Mouse (Mus musculus) gonadal fat pad, adult 2 months (tissue): Measurements from ENCODE around the gene Nfe2. TPM values are rescaled to one million over a fixed set of nuclear protein-coding genes. Genes with fewer than 3 reads are reported as not detected.
A peak's percentile ranks its signal among the peaks of the same experiment; 100 is the strongest.
"Not testable (repeated sequence)": the region's sequence is repeated elsewhere in the genome, so short reads cannot be mapped to it uniquely, and the experiment has no call there.

Experiments used
- DNase-seq: peaks from one replicate; pipeline ENCODE4 v3.0.0-alpha.2; 2012; ENCODE audit warnings: low read depth
- polyA plus RNA-seq: library from polyadenylated mRNA; depleted of rRNA; stranded (reverse); fragments of >200 nt; gene quantifications from 2 replicates; pipeline ENCODE4 v1.2.3, GENCODE M21; 2012

Gene Nfe2
- polyA plus RNA-seq, 1 experiment: 1.8 TPM

GRCm38 (mm10) chr15:103250195-103250740, 7.9 kb downstream of the Nfe2 start:
- no peak for DNase-seq

GRCm38 (mm10) chr15:103249511-103249910, 8.7 kb downstream of the Nfe2 start:
- not testable (repeated sequence) for DNase-seq

DNA sequence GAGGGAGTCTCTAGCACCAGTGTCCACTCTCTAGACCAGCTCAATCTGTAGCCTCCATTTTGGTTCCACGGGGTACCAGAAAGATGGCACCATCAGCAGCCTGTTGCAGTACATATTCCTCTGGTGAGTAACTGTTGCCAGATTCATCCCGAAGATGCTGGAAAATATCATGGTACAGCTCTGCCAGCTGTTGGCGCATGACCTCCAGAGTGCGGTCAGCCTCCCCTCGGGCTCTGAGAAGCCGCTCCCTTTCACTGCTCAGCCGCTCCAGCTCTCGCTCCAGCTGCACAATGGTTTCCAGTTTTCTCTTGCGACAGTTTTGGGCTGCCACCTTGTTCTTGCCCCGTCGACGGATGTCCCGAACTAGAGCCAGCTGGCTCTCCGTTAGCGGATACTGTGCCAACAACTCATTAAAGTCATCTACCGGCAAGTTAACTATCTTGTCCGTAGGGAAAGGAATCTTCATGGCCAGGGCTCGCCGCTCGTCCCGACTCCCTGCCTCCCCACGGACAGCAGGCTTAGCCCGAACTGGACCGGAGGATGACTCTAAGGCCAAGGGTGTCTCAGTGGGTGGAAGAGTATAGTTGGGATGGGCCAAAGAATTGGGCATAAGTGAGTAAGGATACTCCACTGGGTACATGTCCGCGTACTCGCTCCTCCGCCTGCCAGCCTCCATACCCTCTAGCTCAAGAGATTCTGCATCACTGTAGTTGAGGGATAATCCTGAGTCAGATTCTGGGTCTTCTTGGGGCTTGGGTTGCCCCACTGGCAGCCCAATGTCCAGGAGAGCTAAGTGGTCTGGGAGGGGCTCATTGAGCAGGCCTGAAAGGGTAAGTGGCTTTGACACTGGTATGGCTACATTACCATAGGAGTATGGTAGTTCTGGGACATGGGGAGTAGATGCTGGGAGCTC, 9.5 kb downstream of the Nfe2 start:
- DNase-seq: peak; percentile 83

DNA sequence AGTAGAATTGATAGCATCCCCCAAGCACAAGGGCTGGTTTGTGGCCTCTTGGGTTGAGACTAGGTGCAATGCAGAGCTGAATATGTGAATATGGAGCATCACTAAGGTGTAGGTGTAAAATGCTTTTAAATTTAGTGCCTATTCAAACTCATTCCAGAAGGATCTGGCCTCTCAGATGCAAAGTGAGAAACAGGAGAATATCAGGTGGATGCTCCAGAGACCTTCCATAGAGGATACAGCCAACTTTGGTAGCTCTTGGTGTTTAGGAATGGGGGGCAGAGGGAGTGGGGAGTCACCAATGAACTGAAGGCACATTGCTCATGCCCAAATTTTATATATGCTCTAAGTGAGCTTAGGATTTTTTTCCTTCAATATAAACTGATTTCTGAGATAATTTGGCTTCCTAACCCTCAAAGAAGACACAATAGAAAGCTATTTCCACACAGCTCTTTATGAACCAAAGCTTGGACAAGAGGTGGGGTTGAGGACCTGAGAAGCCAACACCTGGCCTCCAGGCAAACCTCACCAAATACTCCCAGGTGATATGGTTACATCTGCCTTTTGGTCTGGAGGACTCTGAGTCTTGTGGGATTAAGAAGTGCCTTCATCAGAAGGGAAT, 10.3 kb downstream of the Nfe2 start:
- DNase-seq: no peak

GRCm38 (mm10) chr15:103247078-103247781, 11.0 kb downstream of the Nfe2 start:
- no peak for DNase-seq

DNA sequence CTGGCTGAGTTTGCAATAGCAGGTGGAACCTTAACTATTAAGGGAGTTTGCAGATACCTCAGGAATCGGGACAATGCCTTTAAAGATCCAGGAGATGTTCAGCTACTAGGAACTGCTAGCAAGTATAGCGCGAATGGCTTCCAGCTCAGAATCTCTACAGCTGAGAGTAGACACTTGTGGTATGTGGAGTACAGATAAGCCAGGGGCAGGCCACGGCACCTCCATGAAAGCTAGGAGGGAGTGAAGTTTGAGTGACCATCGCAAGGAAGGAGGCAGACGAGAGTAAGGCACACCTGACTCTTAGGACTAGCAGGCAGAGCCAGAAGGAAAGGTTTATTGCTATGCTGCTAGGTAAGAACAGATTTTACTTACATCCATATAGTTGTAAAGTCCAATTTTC, 12.6 kb downstream of the Nfe2 start:
- DNase-seq: no peak

- DNase-seq: no peak
These were observed 15.3 kb downstream of the Nfe2 start for GRCm38 (mm10) chr15:103242885-103243284.

- not testable (repeated sequence) for DNase-seq
These were observed 16.9 kb downstream of the Nfe2 start for GRCm38 (mm10) chr15:103241071-103242018.

DNA sequence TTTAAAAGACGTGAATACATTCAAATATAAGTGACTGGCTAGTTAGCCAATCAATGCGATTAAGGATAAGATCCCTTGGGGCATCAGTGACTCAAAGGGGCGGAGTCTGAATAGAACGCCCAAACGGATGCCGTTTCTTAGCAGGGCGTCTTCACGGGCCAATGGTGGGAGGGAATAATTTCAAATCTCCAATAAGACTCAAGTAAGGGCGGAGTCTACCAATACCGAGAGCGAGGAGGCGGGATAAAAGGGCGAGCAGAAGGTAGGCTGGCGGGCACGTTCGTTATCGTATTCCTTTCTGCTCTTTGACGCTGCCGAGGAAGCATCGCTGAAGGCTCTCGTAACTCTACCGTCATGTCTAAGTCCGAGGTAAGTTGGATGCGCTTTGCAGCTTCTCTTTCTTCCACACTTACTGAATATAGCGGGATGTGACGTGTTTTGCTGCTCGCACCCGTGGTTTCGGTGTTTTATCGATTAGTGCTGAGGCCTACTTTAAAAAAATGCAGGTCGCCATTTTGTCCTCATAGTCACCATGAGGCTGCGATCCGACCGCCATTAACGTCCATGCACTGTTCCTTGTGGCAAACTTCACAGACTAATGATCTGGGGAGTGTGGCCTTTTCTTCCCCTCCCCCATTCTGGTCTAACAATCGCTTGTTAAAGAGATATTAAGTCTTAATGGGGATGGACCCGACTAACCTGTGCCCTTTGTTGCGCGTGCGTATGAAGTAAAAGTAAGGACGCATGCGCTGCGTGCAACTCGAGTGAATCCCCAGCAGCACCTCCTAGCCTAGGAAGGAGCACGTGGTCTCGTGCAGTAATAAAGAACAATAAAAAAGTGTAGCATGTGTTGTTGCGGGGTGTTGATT, 17.8 kb downstream of the Nfe2 start, which contains the start of gene Hnrnpa1:
Gene Hnrnpa1, plus strand, starts transcription at position 273 of the 869 bp plus-strand sequence.
- DNase-seq: peak; percentile 90

DNA sequence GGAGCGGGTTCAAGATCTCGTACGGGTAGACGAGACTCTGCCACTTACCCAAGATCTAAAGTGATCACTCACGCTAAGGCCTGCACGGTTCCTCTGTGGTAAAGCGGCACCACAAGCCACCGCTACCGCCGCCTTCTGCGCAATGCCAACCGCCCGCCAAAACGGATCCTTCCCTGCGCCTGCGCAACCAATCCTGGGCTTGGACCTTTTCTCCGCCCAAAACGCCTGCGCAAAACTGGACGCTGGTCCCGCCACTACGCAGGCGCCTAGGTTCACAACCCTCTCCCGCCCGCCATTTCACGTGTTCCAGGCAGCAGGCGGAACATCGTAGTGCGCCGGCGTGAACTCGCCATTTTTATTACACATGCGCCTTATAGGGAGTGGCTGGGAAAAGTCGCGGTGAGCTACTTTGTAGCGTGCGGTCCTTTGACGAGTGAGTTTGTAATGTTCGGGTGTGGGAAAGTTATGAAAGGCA, 18.5 kb downstream of the Nfe2 start, which contains the start of gene Cbx5:
Gene Cbx5, minus strand, starts transcription at position 132 of the 475 bp plus-strand sequence.
- DNase-seq: peak; percentile 66

GRCm38 (mm10) chr15:103239130-103239684, 19.0 kb downstream of the Nfe2 start:
- peak; percentile 74 for DNase-seq

GRCm38 (mm10) chr15:103237295-103237694, 20.9 kb downstream of the Nfe2 start:
- DNase-seq: no peak

- DNase-seq: no peak
These were observed 25.1 kb downstream of the Nfe2 start for GRCm38 (mm10) chr15:103233119-103233518.

GRCm38 (mm10) chr15:103228904-103229303, 29.3 kb downstream of the Nfe2 start:
- DNase-seq: no peak

GRCm38 (mm10) chr15:103227572-103227971, 30.6 kb downstream of the Nfe2 start:
- DNase-seq: no peak

- no peak for DNase-seq
These were observed 31.2 kb downstream of the Nfe2 start for GRCm38 (mm10) chr15:103227022-103227421.

DNA sequence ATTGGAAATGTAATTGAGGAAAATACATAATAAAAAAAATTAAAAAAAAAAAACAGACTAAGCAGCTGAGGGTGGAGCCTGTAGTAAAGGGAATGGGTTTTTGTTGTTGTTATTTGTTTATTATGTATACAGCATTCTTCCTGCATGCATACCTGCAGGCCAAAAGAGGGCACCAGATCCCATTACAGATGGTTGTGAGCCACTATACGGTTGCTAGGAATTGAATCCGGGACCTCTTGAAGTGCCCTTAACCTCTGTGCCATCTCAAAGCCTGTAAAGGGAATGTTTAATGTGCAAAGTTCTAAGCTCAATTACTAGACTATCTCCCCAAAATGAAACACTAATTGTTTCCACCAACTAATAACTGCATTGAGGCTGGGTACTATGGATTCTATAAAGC, 34.0 kb downstream of the Nfe2 start:
- no peak for DNase-seq

- no peak for DNase-seq
These were observed 36.8 kb downstream of the Nfe2 start for GRCm38 (mm10) chr15:103221386-103221785.

DNA sequence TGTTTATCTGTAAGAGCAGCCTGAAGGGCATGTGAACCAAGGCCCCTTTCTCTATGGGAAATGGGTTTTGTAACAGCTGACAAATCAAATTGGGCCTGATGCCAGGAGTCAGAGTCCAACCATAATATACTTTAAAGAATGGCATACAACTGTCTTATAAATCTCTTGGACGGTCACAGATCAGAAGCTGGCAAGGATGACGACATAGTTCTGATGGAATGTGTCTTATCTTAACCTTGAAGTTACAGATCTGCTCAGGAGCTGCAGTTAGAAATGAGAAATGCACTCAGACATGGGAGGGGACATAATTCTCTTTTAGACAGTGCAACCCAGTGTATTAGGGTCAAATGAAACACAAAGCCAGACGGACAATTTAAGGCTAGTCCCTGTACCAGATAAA, 37.4 kb downstream of the Nfe2 start:
- no peak for DNase-seq
